Mouse (Mus musculus): ENCODE measurements around the gene Zbtb8os. TPM values are rescaled to one million over a fixed set of nuclear protein-coding genes. Genes with fewer than 3 reads are reported as not detected.

Gene Zbtb8os
- polyA plus RNA-seq (2015; fragmentation: Nextera tagmentation; extraction: Ambion mirVana), result 15.1 and 21.3 TPM in 2 replicates

GRCm38 (mm10) chr4:129335216-129336074 is at the start of gene Zbtb8os, which contains the start of gene Rbbp4:
TSS of gene Zbtb8os (plus strand) at chr4:129335695.
TSS of gene Rbbp4 (minus strand) at chr4:129335370.
- 0 out of 2 replicates have a peak, but pooled peaks cover 3% of the 10 kb centered on the region for H3K36me3 ChIP-seq (ENCODE audit: control insufficient read depth, insufficient read depth, low read length)
- under 1% methylated on average over 65 of the region's 73 CpGs for WGBS
- peak within 1 kb of the TSS; percentile 99 for H3K27ac ChIP-seq (ENCODE audit: low read depth, low read length)
- H3K27me3 ChIP-seq (replicated peaks; ENCODE audit: control insufficient read depth, insufficient read depth, low read length), result no peaks in the 10 kb centered on the region
- H3K4me2 ChIP-seq (ENCODE audit: low read length), result peak within 1 kb of the TSS; percentile 86
- peak within 1 kb of the TSS; percentile 85 for H3K4me3 ChIP-seq (ENCODE audit: low read length)
- peak; percentile 99 for ATAC-seq
- H3K4me1 ChIP-seq (ENCODE audit: control insufficient read depth, insufficient read depth, low read depth, low read length), result peaks cover 22% of the 10 kb centered on the region
- H3K9ac ChIP-seq (ENCODE audit: low read depth, low read length), result peak within 1 kb of the TSS; percentile 96
- no peaks in the 10 kb centered on the region for H3K9me3 ChIP-seq (ENCODE audit: control insufficient read depth, low read length)

GRCm38 (mm10) chr4:129286001-129286682 is 49.4 kb upstream of the Zbtb8os start:
- H3K36me3 ChIP-seq (ENCODE audit: control insufficient read depth, insufficient read depth, low read length), result no peaks in the 10 kb centered on the region
- H3K9me3 ChIP-seq (ENCODE audit: control insufficient read depth, low read length), result no peaks in the 10 kb centered on the region
- H3K4me2 ChIP-seq (ENCODE audit: low read length), result peak overlapping the region; percentile 97
- peak overlapping the region; percentile 51; the same call in 1 of the 2 replicates for H3K4me3 ChIP-seq (ENCODE audit: low read length)
- peak overlapping the region; percentile 17; the same call in 1 of the 2 replicates for H3K9ac ChIP-seq (ENCODE audit: low read depth, low read length)
- H3K27me3 ChIP-seq (replicated peaks; ENCODE audit: control insufficient read depth, insufficient read depth, low read length), result peaks cover 5% of the 10 kb centered on the region; the same call in 1 of the 2 replicates
- peak; percentile 45; the same call in 1 of the 2 replicates for ATAC-seq
- 55% methylated on average over 5 of the region's 5 CpGs for WGBS
- peaks cover 15% of the 10 kb centered on the region for H3K4me1 ChIP-seq (ENCODE audit: control insufficient read depth, insufficient read depth, low read depth, low read length)
- no peak overlapping the region; the same call in 1 of the 2 replicates for H3K27ac ChIP-seq (ENCODE audit: low read depth, low read length)

GRCm38 (mm10) chr4:129286683-129287471 is 48.6 kb upstream of the Zbtb8os start:
- ATAC-seq, result peak; percentile 64; the same call in 1 of the 2 replicates
- Histone ChIP-seq H3K9ac (ENCODE audit: low read depth, low read length) (peak overlapping the region; percentile 68), H3K27ac (ENCODE audit: low read depth, low read length) (no peak overlapping the region), H3K4me2 (ENCODE audit: low read length) (peak overlapping the region; percentile 97), H3K4me1 (ENCODE audit: control insufficient read depth, insufficient read depth, low read depth, low read length) (peaks cover 15% of the 10 kb centered on the region), H3K36me3 (ENCODE audit: control insufficient read depth, insufficient read depth, low read length) (no peaks in the 10 kb centered on the region), H3K27me3 (replicated peaks; ENCODE audit: control insufficient read depth, insufficient read depth, low read length) (peaks cover 5% of the 10 kb centered on the region; the same call in 1 of the 2 replicates), H3K4me3 (ENCODE audit: low read length) (peak overlapping the region; percentile 51), H3K9me3 (ENCODE audit: control insufficient read depth, low read length) (no peaks in the 10 kb centered on the region)
- 2% methylated on average over 27 of the region's 28 CpGs for WGBS

- H3K27me3 ChIP-seq (replicated peaks; ENCODE audit: control insufficient read depth, insufficient read depth, low read length), result peaks cover 5% of the 10 kb centered on the region; the same call in 1 of the 2 replicates
- 1% methylated on average over 50 of the region's 53 CpGs for WGBS
- peak within 1 kb of the TSS; percentile 51 for H3K4me3 ChIP-seq (ENCODE audit: low read length)
- H3K9me3 ChIP-seq (ENCODE audit: control insufficient read depth, low read length), result no peaks in the 10 kb centered on the region
- H3K9ac ChIP-seq (ENCODE audit: low read depth, low read length), result peak within 1 kb of the TSS; percentile 68
- H3K36me3 ChIP-seq (ENCODE audit: control insufficient read depth, insufficient read depth, low read length), result no peaks in the 10 kb centered on the region
- peak within 1 kb of the TSS; percentile 97 for H3K4me2 ChIP-seq (ENCODE audit: low read length)
- H3K4me1 ChIP-seq (ENCODE audit: control insufficient read depth, insufficient read depth, low read depth, low read length), result peaks cover 15% of the 10 kb centered on the region
- no peak within 1 kb of the TSS for H3K27ac ChIP-seq (ENCODE audit: low read depth, low read length)
- ATAC-seq, result peak; percentile 34; the same call in 1 of the 2 replicates
Measured at GRCm38 (mm10) chr4:129287472-129287981, 48.0 kb upstream of the Zbtb8os start, which contains the start of gene Sync. TSS of gene Sync (plus strand) at chr4:129287617.

GRCm38 (mm10) chr4:129288067-129288466 is 47.4 kb upstream of the Zbtb8os start:
- Histone ChIP-seq H3K4me2 (ENCODE audit: low read length) (peak overlapping the region; percentile 97), H3K36me3 (ENCODE audit: control insufficient read depth, insufficient read depth, low read length) (no peaks in the 10 kb centered on the region)

GRCm38 (mm10) chr4:129289671-129290070 is 45.8 kb upstream of the Zbtb8os start:
- Histone ChIP-seq H3K27ac (ENCODE audit: low read depth, low read length) (no peak overlapping the region), H3K4me2 (ENCODE audit: low read length) (no peak overlapping the region), H3K9me3 (ENCODE audit: control insufficient read depth, low read length) (no peaks in the 10 kb centered on the region), H3K36me3 (ENCODE audit: control insufficient read depth, insufficient read depth, low read length) (no peaks in the 10 kb centered on the region), H3K4me3 (ENCODE audit: low read length) (no peak overlapping the region), H3K4me1 (ENCODE audit: control insufficient read depth, insufficient read depth, low read depth, low read length) (peaks cover 15% of the 10 kb centered on the region), H3K27me3 (replicated peaks; ENCODE audit: control insufficient read depth, insufficient read depth, low read length) (peaks cover 5% of the 10 kb centered on the region; the same call in 1 of the 2 replicates), H3K9ac (ENCODE audit: low read depth, low read length) (no peak overlapping the region)
- WGBS, result 96% methylated on average over 8 of the region's 8 CpGs
- no peak for ATAC-seq

More at GRCm38 (mm10) chr4:129288067-129288466, 47.4 kb upstream of the Zbtb8os start:
- peaks cover 5% of the 10 kb centered on the region; the same call in 1 of the 2 replicates for H3K27me3 ChIP-seq (replicated peaks; ENCODE audit: control insufficient read depth, insufficient read depth, low read length)
- H3K9ac ChIP-seq (ENCODE audit: low read depth, low read length), result no peak overlapping the region
- 16% methylated on average over 3 of the region's 3 CpGs for WGBS
- peaks cover 15% of the 10 kb centered on the region for H3K4me1 ChIP-seq (ENCODE audit: control insufficient read depth, insufficient read depth, low read depth, low read length)
- H3K9me3 ChIP-seq (ENCODE audit: control insufficient read depth, low read length), result no peaks in the 10 kb centered on the region
- peak overlapping the region; percentile 51 for H3K4me3 ChIP-seq (ENCODE audit: low read length)
- no peak overlapping the region for H3K27ac ChIP-seq (ENCODE audit: low read depth, low read length)
- ATAC-seq, result no peak

GRCm38 (mm10) chr4:129292831-129293230 is 42.7 kb upstream of the Zbtb8os start:
- no peaks in the 10 kb centered on the region for H3K27me3 ChIP-seq (replicated peaks; ENCODE audit: control insufficient read depth, insufficient read depth, low read length)
- 56% methylated on average over 7 of the region's 7 CpGs for WGBS
- ATAC-seq, result no peak
- H3K4me2 ChIP-seq (ENCODE audit: low read length), result no peak overlapping the region
- no peaks in the 10 kb centered on the region for H3K9me3 ChIP-seq (ENCODE audit: control insufficient read depth, low read length)
- H3K27ac ChIP-seq (ENCODE audit: low read depth, low read length), result no peak overlapping the region
- H3K4me1 ChIP-seq (ENCODE audit: control insufficient read depth, insufficient read depth, low read depth, low read length), result no peaks in the 10 kb centered on the region; the same call in 1 of the 2 replicates
- H3K4me3 ChIP-seq (ENCODE audit: low read length), result no peak overlapping the region
- no peaks in the 10 kb centered on the region for H3K36me3 ChIP-seq (ENCODE audit: control insufficient read depth, insufficient read depth, low read length)
- no peak overlapping the region for H3K9ac ChIP-seq (ENCODE audit: low read depth, low read length)

- H3K27ac ChIP-seq (ENCODE audit: low read depth, low read length), result no peak overlapping the region
- no peak overlapping the region for H3K4me3 ChIP-seq (ENCODE audit: low read length)
- H3K36me3 ChIP-seq (ENCODE audit: control insufficient read depth, insufficient read depth, low read length), result no peaks in the 10 kb centered on the region
- no peak overlapping the region for H3K4me2 ChIP-seq (ENCODE audit: low read length)
- ATAC-seq, result no peak
- no peaks in the 10 kb centered on the region for H3K9me3 ChIP-seq (ENCODE audit: control insufficient read depth, low read length)
- H3K27me3 ChIP-seq (replicated peaks; ENCODE audit: control insufficient read depth, insufficient read depth, low read length), result no peaks in the 10 kb centered on the region
- 44% methylated on average over 16 of the region's 16 CpGs for WGBS
- H3K9ac ChIP-seq (ENCODE audit: low read depth, low read length), result no peak overlapping the region
- no peaks in the 10 kb centered on the region; the same call in 1 of the 2 replicates for H3K4me1 ChIP-seq (ENCODE audit: control insufficient read depth, insufficient read depth, low read depth, low read length)
Measured at GRCm38 (mm10) chr4:129293702-129294101, 41.8 kb upstream of the Zbtb8os start.
